Mouse (Mus musculus) kidney, embryonic 16.5 days (tissue): ENCODE data around the gene 2610528A11Rik. TPM values are rescaled to one million over a fixed set of nuclear protein-coding genes. Genes with fewer than 3 reads are reported as not detected.

Source experiments
- ATAC-seq: fragments of 200-750 bp; cut with Nextera tagmentation; 2 replicates; pipeline ENCODE4 v1.8.0; 2017; ENCODE audit warnings: moderate TSS enrichment; ENCODE audit not compliant: low FRiP score, low TSS enrichment
- H3K27ac ChIP-seq: fragments of 300-500 bp; sonication (generic); 2 replicates; pipeline ENCODE4 v1.5.1; 2014; ENCODE audit warnings: low read length
- H3K27me3 ChIP-seq: fragments of 300-500 bp; sonication (generic); 2 replicates; pipeline ENCODE4 v1.6.1; 2014; ENCODE audit warnings: low read length, control low read depth, mixed read lengths; ENCODE audit not compliant: insufficient read depth
- H3K36me3 ChIP-seq: fragments of 300-500 bp; sonication (generic); 2 replicates; pipeline ENCODE4 v1.6.1; 2014; ENCODE audit warnings: low read length, control low read depth, mixed read lengths; ENCODE audit not compliant: insufficient read depth
- H3K4me1 ChIP-seq: fragments of 300-500 bp; sonication (generic); 2 replicates; pipeline ENCODE4 v1.6.1; 2014; ENCODE audit warnings: low read length, control low read depth, mixed read lengths; ENCODE audit not compliant: insufficient read depth
- H3K4me2 ChIP-seq: fragments of 300-500 bp; sonication (generic); replicated peaks from 2 replicates; pipeline ENCODE4 v1.6.1; 2014; ENCODE audit warnings: low read depth, low read length
- H3K4me3 ChIP-seq: fragments of 300-500 bp; sonication (generic); 2 replicates; pipeline ENCODE4 v1.5.1; 2014; ENCODE audit warnings: mild to moderate bottlenecking, low read length
- H3K9ac ChIP-seq: fragments of 300-500 bp; sonication (generic); replicated peaks from 2 replicates; pipeline ENCODE4 v1.6.1; 2014; ENCODE audit warnings: low read length
- H3K9me3 ChIP-seq: fragments of 300-500 bp; sonication (generic); 2 replicates; pipeline ENCODE4 v1.6.1; 2016; ENCODE audit warnings: low read length, control low read depth
- WGBS: fragments of 180-500 bp; shearing (Covaris S2); extraction: QIAGEN DNeasy Blood & Tissue Kit; methylation state at CpG from one replicate; pipeline ENCODE4 v1.1.7; 2014; 5-methylcytosine and 5-hydroxymethylcytosine counted together
- polyA plus RNA-seq: library from polyadenylated mRNA; unstranded; fragments of >200 nt; fragmentation: Nextera tagmentation; extraction: Ambion mirVana; gene quantifications from 2 replicates; pipeline ENCODE4 v1.2.1, GENCODE M21; 2015

The 2610528A11Rik gene
- polyA plus RNA-seq, 1 experiment from 2014 or later = 0.47 TPM

GRCm38 (mm10) chr14:37127652-37128051 lies 13.8 kb upstream of the 2610528A11Rik start:
- no peak overlapping the region for H3K4me3 ChIP-seq
- H3K36me3 ChIP-seq = peaks cover 65% of the 10 kb centered on the region
- no peak overlapping the region for H3K27ac ChIP-seq
- H3K9me3 ChIP-seq = no peaks in the 10 kb centered on the region
- no peak overlapping the region for H3K9ac ChIP-seq
- H3K4me1 ChIP-seq = no peaks in the 10 kb centered on the region
- no peak overlapping the region for H3K4me2 ChIP-seq
- no peak for ATAC-seq
- no peaks in the 10 kb centered on the region for H3K27me3 ChIP-seq
- 45% methylated on average over 4 of the region's 4 CpGs for WGBS

GRCm38 (mm10) chr14:37119233-37119632 lies 5.4 kb upstream of the 2610528A11Rik start:
- no peak for ATAC-seq
- no peaks in the 10 kb centered on the region for H3K27me3 ChIP-seq
- peaks cover 19% of the 10 kb centered on the region; the same call in 1 of the 2 replicates for H3K36me3 ChIP-seq
- no peak overlapping the region for H3K9ac ChIP-seq
- no peak overlapping the region for H3K4me2 ChIP-seq
- H3K27ac ChIP-seq = no peak overlapping the region
- 89% methylated on average over 4 of the region's 4 CpGs for WGBS
- no peaks in the 10 kb centered on the region for H3K4me1 ChIP-seq
- H3K4me3 ChIP-seq = no peak overlapping the region
- no peaks in the 10 kb centered on the region for H3K9me3 ChIP-seq

- Histone ChIP-seq H3K9ac (no peak overlapping the region), H3K4me1 (peaks cover 8% of the 10 kb centered on the region), H3K27me3 (no peaks in the 10 kb centered on the region), H3K36me3 (no peaks in the 10 kb centered on the region), H3K4me3 (no peak overlapping the region), H3K4me2 (no peak overlapping the region), H3K27ac (no peak overlapping the region), H3K9me3 (no peaks in the 10 kb centered on the region)
- no peak for ATAC-seq
- 90% methylated on average over 7 of the region's 7 CpGs for WGBS
These were observed 891 bp downstream of the 2610528A11Rik start for GRCm38 (mm10) chr14:37112931-37113330.

GRCm38 (mm10) chr14:37111371-37111770 lies 2.5 kb downstream of the 2610528A11Rik start:
- no peaks in the 10 kb centered on the region for H3K27me3 ChIP-seq
- H3K4me1 ChIP-seq = peaks cover 8% of the 10 kb centered on the region
- no peak overlapping the region for H3K9ac ChIP-seq
- no peak overlapping the region for H3K4me3 ChIP-seq
- no peaks in the 10 kb centered on the region for H3K9me3 ChIP-seq
- no peak overlapping the region for H3K27ac ChIP-seq
- no peak for ATAC-seq
- no peaks in the 10 kb centered on the region for H3K36me3 ChIP-seq
- no peak overlapping the region for H3K4me2 ChIP-seq

GRCm38 (mm10) chr14:37110456-37110855 lies 3.4 kb downstream of the 2610528A11Rik start:
- WGBS = 46% methylated on average over 2 of the region's 2 CpGs
- H3K27me3 ChIP-seq = no peaks in the 10 kb centered on the region
- H3K4me2 ChIP-seq = no peak overlapping the region
- H3K9ac ChIP-seq = no peak overlapping the region
- no peaks in the 10 kb centered on the region for H3K36me3 ChIP-seq
- ATAC-seq = no peak
- H3K4me1 ChIP-seq = peaks cover 14% of the 10 kb centered on the region
- no peak overlapping the region for H3K27ac ChIP-seq
- no peaks in the 10 kb centered on the region for H3K9me3 ChIP-seq
- no peak overlapping the region for H3K4me3 ChIP-seq

- H3K4me2 ChIP-seq = peak overlapping the region; percentile 4; the same call in 1 of the 2 replicates
- no peaks in the 10 kb centered on the region for H3K36me3 ChIP-seq
- no peak for ATAC-seq
- no peak overlapping the region for H3K9ac ChIP-seq
- no peaks in the 10 kb centered on the region for H3K27me3 ChIP-seq
- WGBS = 8% methylated on average over 9 of the region's 9 CpGs
- no peak overlapping the region for H3K4me3 ChIP-seq
- no peaks in the 10 kb centered on the region for H3K9me3 ChIP-seq
- H3K27ac ChIP-seq = no peak overlapping the region
- peaks cover 19% of the 10 kb centered on the region for H3K4me1 ChIP-seq
These were observed 3.8 kb downstream of the 2610528A11Rik start for GRCm38 (mm10) chr14:37109975-37110374.

- no peak overlapping the region for H3K27ac ChIP-seq
- H3K4me3 ChIP-seq = no peak overlapping the region
- H3K27me3 ChIP-seq = no peaks in the 10 kb centered on the region
- no peaks in the 10 kb centered on the region for H3K9me3 ChIP-seq
- no peak overlapping the region for H3K9ac ChIP-seq
- no peaks in the 10 kb centered on the region for H3K36me3 ChIP-seq
- peaks cover 20% of the 10 kb centered on the region for H3K4me1 ChIP-seq
- H3K4me2 ChIP-seq = no peak overlapping the region
- 50% methylated on average over 8 of the region's 8 CpGs for WGBS
- no peak for ATAC-seq
These were observed 4.4 kb downstream of the 2610528A11Rik start for GRCm38 (mm10) chr14:37109460-37109859.

- Histone ChIP-seq H3K36me3 (no peaks in the 10 kb centered on the region), H3K4me2 (no peak overlapping the region), H3K4me3 (no peak overlapping the region), H3K27me3 (no peaks in the 10 kb centered on the region), H3K27ac (no peak overlapping the region), H3K4me1 (peaks cover 20% of the 10 kb centered on the region), H3K9ac (no peak overlapping the region), H3K9me3 (no peaks in the 10 kb centered on the region)
- WGBS = 36% methylated on average over 7 of the region's 7 CpGs
- ATAC-seq = no peak
These were observed 8.0 kb downstream of the 2610528A11Rik start for GRCm38 (mm10) chr14:37105846-37106245.

DNA sequence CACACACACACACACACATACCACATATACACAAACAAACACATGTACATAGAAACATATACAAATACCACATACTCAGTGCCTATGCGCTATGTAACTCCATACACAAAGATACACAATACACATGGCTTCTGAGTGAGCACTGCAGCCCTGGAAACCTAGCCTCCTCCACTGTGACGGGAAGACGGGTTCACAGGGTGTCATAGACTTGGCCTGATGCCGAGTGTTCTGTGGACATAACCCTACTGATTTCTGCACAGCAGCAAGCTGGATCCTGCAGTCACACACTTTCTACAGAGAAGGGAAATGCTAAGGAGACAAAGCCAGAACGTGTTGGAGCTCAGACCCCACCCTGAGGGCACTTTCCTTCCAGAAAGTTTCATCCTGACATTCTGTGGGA lies 9.1 kb downstream of the 2610528A11Rik start:
- no peaks in the 10 kb centered on the region for H3K9me3 ChIP-seq
- H3K4me2 ChIP-seq = no peak overlapping the region
- H3K27me3 ChIP-seq = no peaks in the 10 kb centered on the region
- H3K9ac ChIP-seq = no peak overlapping the region
- H3K4me1 ChIP-seq = peaks cover 13% of the 10 kb centered on the region
- H3K27ac ChIP-seq = peak overlapping the region; percentile 42
- H3K36me3 ChIP-seq = no peaks in the 10 kb centered on the region
- ATAC-seq = peak; percentile 82
- WGBS = 29% methylated on average over 5 of the region's 5 CpGs
- H3K4me3 ChIP-seq = no peak overlapping the region

DNA sequence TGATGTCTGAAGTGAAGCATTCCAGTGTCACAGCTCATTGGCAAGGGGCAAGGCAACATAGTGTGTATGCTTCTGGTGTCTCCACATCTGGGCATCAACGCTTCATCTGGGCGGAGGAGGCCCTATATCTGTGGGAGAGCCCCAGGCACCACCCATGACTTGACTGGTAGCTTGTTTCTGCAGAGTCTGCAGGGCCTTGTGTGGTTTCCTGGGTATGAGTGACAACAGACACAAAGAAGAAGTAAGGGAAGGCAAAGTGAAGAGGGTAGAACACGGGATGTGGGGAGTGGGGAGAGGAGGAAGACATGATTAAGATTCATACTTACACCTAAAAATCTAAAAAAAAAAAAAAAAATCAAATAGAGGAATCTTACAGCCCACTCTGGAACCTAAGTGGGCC lies 11.3 kb downstream of the 2610528A11Rik start:
- Histone ChIP-seq H3K4me3 (no peak overlapping the region), H3K36me3 (no peaks in the 10 kb centered on the region), H3K9me3 (no peaks in the 10 kb centered on the region), H3K27ac (no peak overlapping the region), H3K9ac (no peak overlapping the region), H3K4me1 (peaks cover 20% of the 10 kb centered on the region), H3K27me3 (peaks cover 16% of the 10 kb centered on the region), H3K4me2 (no peak overlapping the region)
- 62% methylated on average over 3 of the region's 3 CpGs for WGBS
- no peak for ATAC-seq
